Mouse (Mus musculus) embryonic fibroblast, embryonic 13.5 days (primary cell): ENCODE results near the gene Prb1. TPM values are rescaled to one million over a fixed set of nuclear protein-coding genes. Genes with fewer than 3 reads are reported as not detected.
"Not testable (repeated sequence)": the region's sequence is repeated elsewhere in the genome, so short reads cannot be mapped to it uniquely, and the experiment has no call there.

Experiments used
- H3K27ac ChIP-seq: 2 replicates; pipeline ENCODE4 v1.5.1; 2012; ENCODE audit warnings: low read length, control low read depth, inconsistent platforms; ENCODE audit not compliant: insufficient read depth
- H3K4me1 ChIP-seq: 2 replicates; pipeline ENCODE4 v1.6.1; 2011; ENCODE audit warnings: low read length; ENCODE audit not compliant: control insufficient read depth, insufficient read depth
- H3K4me3 ChIP-seq: 2 replicates; pipeline ENCODE4 v1.5.1; 2011; ENCODE audit warnings: mild to moderate bottlenecking, control low read depth, low read length; ENCODE audit not compliant: insufficient read depth
- polyA plus RNA-seq: library from polyadenylated mRNA; stranded (reverse); fragments of >200 nt; gene quantifications from 2 replicates; pipeline ENCODE4 v1.2.4, GENCODE M21; 2011; ENCODE audit warnings: low read depth; ENCODE audit not compliant: missing spikeins, insufficient read length

The Prb1 gene
- polyA plus RNA-seq, result not detected in 2 replicates

GRCm38 (mm10) chr6:132210421-132210820, at the start of gene Prb1:
Gene Prb1 (minus strand): TSS chr6:132210521.
- H3K27ac ChIP-seq, H3K4me3 ChIP-seq, H3K4me1 ChIP-seq: not testable (repeated sequence)

Other genes with a start within 250 kb of the Prb1 start
- gene Prpmp5, start 104.2 kb upstream of the Prb1 start, polyA plus RNA-seq, result not detected in 2 replicates
- gene Gm8882, start 153.6 kb upstream of the Prb1 start, polyA plus RNA-seq, result not detected in 2 replicates